Mouse (Mus musculus) granulocyte monocyte progenitor cell, adult 5-6 weeks (primary cell): Measurements from ENCODE around the gene Vmn2r37. TPM values are rescaled to one million over a fixed set of nuclear protein-coding genes. Genes with fewer than 3 reads are reported as not detected.
"Not testable (repeated sequence)": the region's sequence is repeated elsewhere in the genome, so short reads cannot be mapped to it uniquely, and the experiment has no call there.

Experiments
- ATAC-seq: replicated peaks from 2 replicates; pipeline ENCODE4 v1.8.0; 2016; ENCODE audit warnings: mild to moderate bottlenecking, moderate TSS enrichment, inconsistent platforms; ENCODE audit not compliant: poor library complexity, severe bottlenecking
- total RNA-seq, 2 experiments: library from RNA; stranded (forward) in 1 of 2; stranded (reverse) in 1 of 2; fragments of 200-712, 200-1000 nt in 1 of 2; fragments of >200 nt in 1 of 2; fragmentation: Nextera tagmentation in 1 of 2; gene quantifications; 2 replicates each; pipeline ENCODE4 v1.2.3; 2014 to 2017

Gene Vmn2r37
- total RNA-seq (2014; fragmentation: Nextera tagmentation) (not detected in 2 replicates), total RNA-seq (2017) (not detected in 2 replicates)

DNA sequence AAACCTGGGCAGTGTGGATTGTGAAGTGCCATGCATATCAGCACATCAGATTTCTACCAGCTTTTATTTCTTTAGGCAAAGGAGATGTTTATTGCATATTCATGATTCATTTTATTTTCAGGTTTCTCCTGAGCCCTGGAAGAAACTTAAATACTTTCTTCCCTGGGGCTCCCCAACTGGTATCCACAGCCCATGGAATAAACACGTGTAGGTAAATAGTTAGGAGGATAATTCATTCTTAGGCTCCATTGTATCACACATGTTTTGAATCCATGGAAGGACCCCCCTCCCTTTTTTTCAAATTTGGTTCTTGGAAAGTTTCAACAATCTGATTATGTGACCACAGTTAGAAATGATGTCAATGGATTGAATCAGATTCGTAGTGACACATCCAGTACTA is at the start of gene Vmn2r37:
TSS of gene Vmn2r37 (minus strand) at position 101 of the 400 bp plus-strand sequence.
- not testable (repeated sequence) for ATAC-seq

Other genes starting within 250 kb of the Vmn2r37 start
- gene Vmn2r39, start 192.9 kb downstream of the Vmn2r37 start, total RNA-seq (2014; fragmentation: Nextera tagmentation), result not detected in 2 replicates
- not detected in 2 replicates for gene Vmn2r39, start 192.9 kb downstream of the Vmn2r37 start, total RNA-seq (2017)
- gene Vmn2r38, start 125.8 kb downstream of the Vmn2r37 start, total RNA-seq (2014; fragmentation: Nextera tagmentation), result not detected in 2 replicates
- not detected in 2 replicates for gene Vmn2r38, start 125.8 kb downstream of the Vmn2r37 start, total RNA-seq (2017)